Mouse (Mus musculus): ENCODE measurements around the gene Pola2.

The Pola2 gene

DNA sequence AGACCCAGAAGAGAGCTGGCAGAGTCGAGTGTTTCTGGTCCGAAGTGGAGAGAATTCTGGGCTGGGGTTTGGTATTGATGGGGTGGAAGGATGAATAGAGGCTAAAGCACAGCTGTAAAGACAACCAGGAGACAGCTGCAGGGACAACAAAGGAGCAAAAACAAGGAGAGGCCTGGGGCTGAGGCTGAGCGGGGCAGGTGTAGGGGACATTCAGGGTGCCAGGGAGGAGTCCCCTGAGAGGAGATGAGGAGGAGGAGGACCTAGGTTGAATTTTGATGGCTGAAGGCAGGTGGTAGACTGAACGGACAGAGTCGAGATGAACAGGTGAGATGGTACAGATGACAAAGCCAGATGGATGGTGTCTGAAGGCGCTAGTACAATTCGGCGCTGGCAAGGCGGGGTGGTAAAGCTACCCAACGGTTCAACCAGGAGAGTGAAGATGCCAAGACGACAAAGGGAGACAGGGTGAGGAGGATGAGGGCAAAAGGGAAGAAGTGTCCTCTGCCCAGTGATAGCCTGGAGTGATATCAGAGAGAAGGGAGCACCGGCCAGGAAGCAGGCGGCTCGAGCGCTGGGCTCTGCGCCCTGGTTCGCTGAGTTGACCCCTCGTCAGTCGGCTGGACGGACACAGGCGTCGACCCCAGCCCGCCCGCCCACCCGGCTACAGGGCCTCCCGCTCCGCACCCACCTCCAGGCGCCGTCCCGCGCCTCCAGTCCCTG is 70.6 kb downstream of the Pola2 start:
- DNase-seq = no peak

- no peak for DNase-seq
Measured at GRCm38 (mm10) chr19:5892735-5893134, 71.3 kb downstream of the Pola2 start.

- no peak for DNase-seq
Measured at GRCm38 (mm10) chr19:5892262-5892661, 71.7 kb downstream of the Pola2 start.

DNA sequence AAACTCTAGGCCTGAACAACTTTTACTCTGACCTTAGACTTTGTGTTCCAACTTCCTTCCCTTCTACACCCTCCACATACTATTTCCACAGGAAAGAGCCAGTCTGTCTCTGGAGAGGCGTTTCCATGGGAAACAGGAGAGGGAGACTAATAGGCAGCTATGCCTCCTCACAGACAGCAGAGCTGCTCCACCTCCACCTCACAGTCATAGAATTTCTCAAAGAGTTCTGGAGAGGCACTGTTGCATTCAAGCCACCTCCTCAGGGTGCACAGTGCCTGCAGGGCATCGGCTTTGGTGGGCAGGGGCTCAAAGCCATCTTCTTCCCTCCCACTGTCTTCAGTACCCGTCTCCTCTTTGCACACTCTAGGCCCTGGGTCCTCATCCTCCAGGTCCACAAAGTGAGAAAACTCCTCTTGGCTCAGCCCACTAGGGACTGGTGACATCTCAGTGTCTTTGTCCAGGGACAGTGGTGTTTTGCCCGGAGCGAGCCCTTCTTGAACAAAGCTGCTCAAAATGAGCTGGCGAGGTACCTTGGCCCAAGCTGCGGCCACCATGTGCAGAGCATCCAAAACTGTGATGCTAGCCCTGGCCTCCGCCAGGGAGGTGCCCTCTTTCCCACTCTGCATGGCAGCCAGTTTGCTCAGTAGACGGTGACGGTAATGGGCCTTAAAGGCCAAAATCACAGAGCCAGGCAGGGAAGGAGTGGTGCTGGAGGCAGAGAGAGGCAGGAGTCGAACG is 72.3 kb downstream of the Pola2 start:
- DNase-seq = no peak

Data from retina, postnatal 1 day (tissue).